Mouse (Mus musculus): ENCODE measurements around the gene Tbpl1. TPM values are rescaled to one million over a fixed set of nuclear protein-coding genes. Genes with fewer than 3 reads are reported as not detected.

Tbpl1 gene
- polyA plus RNA-seq, 1 experiment from 2014 or later = 44.2 TPM

GRCm38 (mm10) chr10:22708190-22708843, 23.4 kb downstream of the Tbpl1 start:
- Histone ChIP-seq H3K9ac (ENCODE audit: low read length) (no peak overlapping the region), H3K36me3 (ENCODE audit: control insufficient read depth, insufficient read depth, low read length) (peaks cover 67% of the 10 kb centered on the region), H3K4me3 (ENCODE audit: control insufficient read depth in 1 of 2, insufficient read depth in 1 of 2, low read depth in 1 of 2, low read length in 2 of 2) (no peak overlapping the region), H3K27ac (replicated peaks in 1 of 2; ENCODE audit: control insufficient read depth in 1 of 2, insufficient read depth in 1 of 2, low read depth in 2 of 2, low read length in 2 of 2) (peak overlapping the region in 1 of 2 experiments; percentile 38; a peak in 2 of 4 replicates), H3K27me3 (ENCODE audit: control insufficient read depth, insufficient read depth, low read length) (no peaks in the 10 kb centered on the region), H3K4me2 (ENCODE audit: low read length) (no peak overlapping the region), H3K4me1 (ENCODE audit: control insufficient read depth in 2 of 2, insufficient read depth in 2 of 2, low read length in 2 of 2) (peaks cover 2 to 21% of the 10 kb centered on the region in 2 experiments; a peak in 2 of 4 replicates), H3K9me3 (ENCODE audit: control insufficient read depth, low read length) (no peaks in the 10 kb centered on the region)
- peak; percentile 68 for ATAC-seq (ENCODE audit: insufficient number of reproducible peaks, insufficient read depth, low FRiP score, low read depth)
- 41% methylated on average over 7 of the region's 7 CpGs for WGBS

- no peak overlapping the region for H3K9ac ChIP-seq (ENCODE audit: low read length)
- no peak overlapping the region for H3K4me2 ChIP-seq (ENCODE audit: low read length)
- no peaks in the 10 kb centered on the region for H3K9me3 ChIP-seq (ENCODE audit: control insufficient read depth, low read length)
- no peak overlapping the region for H3K4me3 ChIP-seq (ENCODE audit: control insufficient read depth in 1 of 2, insufficient read depth in 1 of 2, low read depth in 1 of 2, low read length in 2 of 2)
- no peak for ATAC-seq (ENCODE audit: insufficient number of reproducible peaks, insufficient read depth, low FRiP score, low read depth)
- H3K27me3 ChIP-seq (ENCODE audit: control insufficient read depth, insufficient read depth, low read length) = no peaks in the 10 kb centered on the region
- 92% methylated on average over 6 of the region's 6 CpGs for WGBS
- peaks cover 8 to 27% of the 10 kb centered on the region in 2 experiments; a peak in 3 of 4 replicates for H3K4me1 ChIP-seq (ENCODE audit: control insufficient read depth in 2 of 2, insufficient read depth in 2 of 2, low read length in 2 of 2)
- H3K36me3 ChIP-seq (ENCODE audit: control insufficient read depth, insufficient read depth, low read length) = peaks cover 62% of the 10 kb centered on the region
- H3K27ac ChIP-seq (replicated peaks in 1 of 2; ENCODE audit: control insufficient read depth in 1 of 2, insufficient read depth in 1 of 2, low read depth in 2 of 2, low read length in 2 of 2) = no peak overlapping the region
Observed at GRCm38 (mm10) chr10:22703844-22704243, 27.9 kb downstream of the Tbpl1 start.

GRCm38 (mm10) chr10:22701485-22702315, 30.0 kb downstream of the Tbpl1 start:
- WGBS = 84% methylated on average over 12 of the region's 12 CpGs
- no peak for ATAC-seq (ENCODE audit: insufficient number of reproducible peaks, insufficient read depth, low FRiP score, low read depth)
- H3K9ac ChIP-seq (ENCODE audit: low read length) = no peak overlapping the region
- H3K36me3 ChIP-seq (ENCODE audit: control insufficient read depth, insufficient read depth, low read length) = peaks cover 42% of the 10 kb centered on the region
- H3K4me1 ChIP-seq (ENCODE audit: control insufficient read depth in 2 of 2, insufficient read depth in 2 of 2, low read length in 2 of 2) = peaks cover 12 to 17% of the 10 kb centered on the region in 2 experiments
- H3K9me3 ChIP-seq (ENCODE audit: control insufficient read depth, low read length) = no peaks in the 10 kb centered on the region
- H3K27ac ChIP-seq (replicated peaks in 1 of 2; ENCODE audit: control insufficient read depth in 1 of 2, insufficient read depth in 1 of 2, low read depth in 2 of 2, low read length in 2 of 2) = no peak overlapping the region
- H3K4me2 ChIP-seq (ENCODE audit: low read length) = no peak overlapping the region
- H3K4me3 ChIP-seq (ENCODE audit: control insufficient read depth in 1 of 2, insufficient read depth in 1 of 2, low read depth in 1 of 2, low read length in 2 of 2) = no peak overlapping the region
- no peaks in the 10 kb centered on the region for H3K27me3 ChIP-seq (ENCODE audit: control insufficient read depth, insufficient read depth, low read length)

GRCm38 (mm10) chr10:22700773-22701172, 31.0 kb downstream of the Tbpl1 start:
- peaks cover 34% of the 10 kb centered on the region for H3K36me3 ChIP-seq (ENCODE audit: control insufficient read depth, insufficient read depth, low read length)
- H3K27ac ChIP-seq (replicated peaks in 1 of 2; ENCODE audit: control insufficient read depth in 1 of 2, insufficient read depth in 1 of 2, low read depth in 2 of 2, low read length in 2 of 2) = no peak overlapping the region
- WGBS = 64% methylated on average over 9 of the region's 9 CpGs
- no peak for ATAC-seq (ENCODE audit: insufficient number of reproducible peaks, insufficient read depth, low FRiP score, low read depth)
- H3K4me3 ChIP-seq (ENCODE audit: control insufficient read depth in 1 of 2, insufficient read depth in 1 of 2, low read depth in 1 of 2, low read length in 2 of 2) = no peak overlapping the region
- no peak overlapping the region for H3K9ac ChIP-seq (ENCODE audit: low read length)
- no peaks in the 10 kb centered on the region for H3K9me3 ChIP-seq (ENCODE audit: control insufficient read depth, low read length)
- H3K4me2 ChIP-seq (ENCODE audit: low read length) = no peak overlapping the region
- H3K4me1 ChIP-seq (ENCODE audit: control insufficient read depth in 2 of 2, insufficient read depth in 2 of 2, low read length in 2 of 2) = peaks cover 16 to 17% of the 10 kb centered on the region in 2 experiments
- no peaks in the 10 kb centered on the region for H3K27me3 ChIP-seq (ENCODE audit: control insufficient read depth, insufficient read depth, low read length)

- Histone ChIP-seq H3K27ac (replicated peaks in 1 of 2; ENCODE audit: control insufficient read depth in 1 of 2, insufficient read depth in 1 of 2, low read depth in 2 of 2, low read length in 2 of 2) (no peak overlapping the region), H3K4me2 (ENCODE audit: low read length) (no peak overlapping the region), H3K9ac (ENCODE audit: low read length) (no peak overlapping the region), H3K4me3 (ENCODE audit: control insufficient read depth in 1 of 2, insufficient read depth in 1 of 2, low read depth in 1 of 2, low read length in 2 of 2) (no peak overlapping the region), H3K9me3 (ENCODE audit: control insufficient read depth, low read length) (no peaks in the 10 kb centered on the region), H3K27me3 (ENCODE audit: control insufficient read depth, insufficient read depth, low read length) (no peaks in the 10 kb centered on the region), H3K4me1 (ENCODE audit: control insufficient read depth in 2 of 2, insufficient read depth in 2 of 2, low read length in 2 of 2) (peaks cover 16 to 17% of the 10 kb centered on the region in 2 experiments), H3K36me3 (ENCODE audit: control insufficient read depth, insufficient read depth, low read length) (peaks cover 27% of the 10 kb centered on the region)
- no peak for ATAC-seq (ENCODE audit: insufficient number of reproducible peaks, insufficient read depth, low FRiP score, low read depth)
- WGBS = 69% methylated on average over 19 of the region's 19 CpGs
Observed at GRCm38 (mm10) chr10:22699487-22700335, 32.0 kb downstream of the Tbpl1 start.

GRCm38 (mm10) chr10:22698158-22698953, 33.4 kb downstream of the Tbpl1 start:
- no peaks in the 10 kb centered on the region for H3K27me3 ChIP-seq (ENCODE audit: control insufficient read depth, insufficient read depth, low read length)
- no peak overlapping the region for H3K27ac ChIP-seq (replicated peaks in 1 of 2; ENCODE audit: control insufficient read depth in 1 of 2, insufficient read depth in 1 of 2, low read depth in 2 of 2, low read length in 2 of 2)
- 82% methylated on average over 9 of the region's 9 CpGs for WGBS
- H3K9me3 ChIP-seq (ENCODE audit: control insufficient read depth, low read length) = no peaks in the 10 kb centered on the region
- peaks cover 16 to 17% of the 10 kb centered on the region in 2 experiments for H3K4me1 ChIP-seq (ENCODE audit: control insufficient read depth in 2 of 2, insufficient read depth in 2 of 2, low read length in 2 of 2)
- no peak overlapping the region for H3K4me2 ChIP-seq (ENCODE audit: low read length)
- ATAC-seq (ENCODE audit: insufficient number of reproducible peaks, insufficient read depth, low FRiP score, low read depth) = 0 out of 2 replicates have a peak, but pooled peaks have one; percentile 51
- H3K4me3 ChIP-seq (ENCODE audit: control insufficient read depth in 1 of 2, insufficient read depth in 1 of 2, low read depth in 1 of 2, low read length in 2 of 2) = no peak overlapping the region
- H3K36me3 ChIP-seq (ENCODE audit: control insufficient read depth, insufficient read depth, low read length) = peaks cover 14% of the 10 kb centered on the region
- H3K9ac ChIP-seq (ENCODE audit: low read length) = no peak overlapping the region

All from heart, embryonic 14.5 days (tissue).